Mouse (Mus musculus): ENCODE measurements at regions not wholly inside any gene's neighbourhood (a gene's known extent, or its start where the extent isn't known, plus 50 kb on each side); places are given as distances from the start of the nearest gene placed in this dataset.

DNA sequence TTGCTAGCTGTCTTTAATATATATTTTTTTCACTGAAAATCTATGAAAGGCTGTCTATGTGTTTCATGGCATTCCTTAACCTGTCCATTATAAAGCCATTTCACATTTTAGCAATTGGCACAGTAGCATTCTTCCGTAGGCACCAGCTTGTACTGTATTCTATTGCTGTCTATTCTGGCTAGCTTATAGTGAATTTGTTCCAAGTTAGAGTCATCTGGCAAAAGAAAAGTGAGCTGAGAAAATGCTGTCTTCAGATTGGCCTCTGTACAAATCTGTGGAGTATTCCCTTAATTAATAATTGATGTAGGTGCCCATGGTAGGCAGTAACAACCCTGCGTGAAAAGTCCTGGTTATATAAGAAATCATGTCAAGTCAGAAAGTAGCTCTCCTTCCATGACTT, 304.3 kb downstream of the Slc16a7 start:
- Histone ChIP-seq H3K4me3 (ENCODE audit: low read depth, low read length) (no peak overlapping the region), H3K9me3 (ENCODE audit: control insufficient read depth, low read length) (no peaks in the 10 kb centered on the region), H3K9ac (ENCODE audit: low read length) (no peak overlapping the region), H3K4me1 (replicated peaks; ENCODE audit: control insufficient read depth, insufficient read depth, low read length) (no peaks in the 10 kb centered on the region), H3K27ac (ENCODE audit: low read depth) (no peak overlapping the region), H3K4me2 (ENCODE audit: low read length) (no peak overlapping the region), H3K27me3 (replicated peaks; ENCODE audit: control insufficient read depth, insufficient read depth, low read length) (no peaks in the 10 kb centered on the region), H3K36me3 (ENCODE audit: control insufficient read depth, insufficient read depth, low read length) (no peaks in the 10 kb centered on the region)
- ATAC-seq (replicated peaks; ENCODE audit: low FRiP score, low TSS enrichment, low read depth) (no peak), DNase-seq (ENCODE audit: low spot score) (no peak)
- WGBS: 94% methylated on average over 2 of the region's 2 CpGs

DNA sequence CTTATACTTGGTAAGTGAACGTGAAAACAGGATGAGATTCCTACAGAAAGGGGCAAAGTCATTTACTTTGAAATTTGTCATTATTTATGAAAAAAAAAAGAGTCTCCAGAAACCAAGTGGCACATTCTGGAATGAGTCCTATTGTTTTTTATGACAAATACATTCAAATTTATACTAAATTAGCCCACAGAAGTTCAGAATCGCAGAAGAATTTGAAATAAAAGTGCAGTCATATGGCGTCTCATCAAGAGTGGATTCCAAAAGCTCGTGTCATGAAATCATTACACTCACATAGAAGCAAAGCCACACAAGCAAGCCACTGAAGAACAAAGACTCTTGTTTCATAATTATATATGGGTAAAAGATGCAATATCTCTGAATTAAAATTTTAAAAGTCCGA, 316.9 kb downstream of the Slc16a7 start:
- no peaks in the 10 kb centered on the region for H3K36me3 ChIP-seq (ENCODE audit: control insufficient read depth, insufficient read depth, low read length)
- H3K27ac ChIP-seq (ENCODE audit: low read depth): no peak overlapping the region
- H3K9me3 ChIP-seq (ENCODE audit: control insufficient read depth, low read length): no peaks in the 10 kb centered on the region
- ATAC-seq (replicated peaks; ENCODE audit: low FRiP score, low TSS enrichment, low read depth): no peak
- no peaks in the 10 kb centered on the region for H3K27me3 ChIP-seq (replicated peaks; ENCODE audit: control insufficient read depth, insufficient read depth, low read length)
- no peak overlapping the region for H3K9ac ChIP-seq (ENCODE audit: low read length)
- no peak for DNase-seq (ENCODE audit: low spot score)
- no peaks in the 10 kb centered on the region for H3K4me1 ChIP-seq (replicated peaks; ENCODE audit: control insufficient read depth, insufficient read depth, low read length)
- 87% methylated on average over 5 of the region's 5 CpGs for WGBS
- no peak overlapping the region for H3K4me2 ChIP-seq (ENCODE audit: low read length)
- H3K4me3 ChIP-seq (ENCODE audit: low read depth, low read length): no peak overlapping the region

DNA sequence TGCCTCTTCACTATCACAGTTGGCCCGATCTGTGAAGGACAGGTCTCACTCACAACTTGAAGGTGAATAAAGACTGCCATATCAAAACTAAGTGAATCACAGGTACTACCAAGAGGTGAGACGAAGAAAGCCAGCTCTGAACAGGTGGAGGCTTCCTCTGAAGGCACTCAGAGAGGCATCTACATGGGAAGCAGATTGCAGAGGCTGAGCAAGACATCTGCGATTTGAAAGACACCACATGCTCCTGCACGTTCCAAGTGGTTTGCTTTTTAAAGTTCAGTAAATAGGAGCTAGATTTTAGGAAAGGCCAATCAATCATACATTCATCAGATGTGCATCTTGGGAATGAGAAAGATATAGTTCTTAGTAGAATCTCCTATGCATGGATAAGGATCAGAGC, 319.0 kb downstream of the Slc16a7 start:
- H3K27me3 ChIP-seq (replicated peaks; ENCODE audit: control insufficient read depth, insufficient read depth, low read length): no peaks in the 10 kb centered on the region
- no peaks in the 10 kb centered on the region for H3K4me1 ChIP-seq (replicated peaks; ENCODE audit: control insufficient read depth, insufficient read depth, low read length)
- no peak overlapping the region for H3K4me3 ChIP-seq (ENCODE audit: low read depth, low read length)
- WGBS: 84% methylated on average over 4 of the region's 4 CpGs
- ATAC-seq (replicated peaks; ENCODE audit: low FRiP score, low TSS enrichment, low read depth): no peak
- H3K36me3 ChIP-seq (ENCODE audit: control insufficient read depth, insufficient read depth, low read length): no peaks in the 10 kb centered on the region
- no peak overlapping the region for H3K9ac ChIP-seq (ENCODE audit: low read length)
- H3K4me2 ChIP-seq (ENCODE audit: low read length): no peak overlapping the region
- no peak overlapping the region for H3K27ac ChIP-seq (ENCODE audit: low read depth)
- H3K9me3 ChIP-seq (ENCODE audit: control insufficient read depth, low read length): no peaks in the 10 kb centered on the region
- DNase-seq (ENCODE audit: low spot score): no peak

DNA sequence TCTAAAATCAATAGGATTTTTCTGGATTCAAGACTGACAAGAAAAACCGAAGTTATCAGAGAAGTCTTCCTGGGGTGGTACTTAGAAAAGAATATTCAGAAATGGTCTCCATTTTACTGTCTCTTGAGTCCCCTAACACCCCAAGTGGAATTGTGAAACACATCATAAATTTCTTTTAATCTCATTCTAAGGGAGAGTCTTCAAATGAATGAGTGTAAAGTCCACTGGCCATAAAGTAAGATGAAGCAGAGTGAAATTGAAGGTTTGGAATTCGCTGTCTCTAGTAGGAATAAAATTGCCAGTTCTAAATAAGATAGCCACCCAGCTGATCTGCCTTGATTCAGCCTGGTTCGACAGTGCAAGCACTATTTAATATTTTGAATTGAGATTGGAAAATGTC, 350.0 kb downstream of the Slc16a7 start:
- 65% methylated on average over 3 of the region's 3 CpGs for WGBS
- Histone ChIP-seq H3K36me3 (ENCODE audit: control insufficient read depth, insufficient read depth, low read length) (no peaks in the 10 kb centered on the region), H3K9ac (ENCODE audit: low read length) (no peak overlapping the region), H3K9me3 (ENCODE audit: control insufficient read depth, low read length) (no peaks in the 10 kb centered on the region), H3K4me1 (replicated peaks; ENCODE audit: control insufficient read depth, insufficient read depth, low read length) (no peaks in the 10 kb centered on the region), H3K27ac (ENCODE audit: low read depth) (no peak overlapping the region), H3K4me2 (ENCODE audit: low read length) (no peak overlapping the region), H3K4me3 (ENCODE audit: low read depth, low read length) (no peak overlapping the region), H3K27me3 (replicated peaks; ENCODE audit: control insufficient read depth, insufficient read depth, low read length) (no peaks in the 10 kb centered on the region)
- ATAC-seq (replicated peaks; ENCODE audit: low FRiP score, low TSS enrichment, low read depth): 0 out of 2 replicates have a peak, but pooled peaks have one; percentile 36
- no peak for DNase-seq (ENCODE audit: low spot score)

DNA sequence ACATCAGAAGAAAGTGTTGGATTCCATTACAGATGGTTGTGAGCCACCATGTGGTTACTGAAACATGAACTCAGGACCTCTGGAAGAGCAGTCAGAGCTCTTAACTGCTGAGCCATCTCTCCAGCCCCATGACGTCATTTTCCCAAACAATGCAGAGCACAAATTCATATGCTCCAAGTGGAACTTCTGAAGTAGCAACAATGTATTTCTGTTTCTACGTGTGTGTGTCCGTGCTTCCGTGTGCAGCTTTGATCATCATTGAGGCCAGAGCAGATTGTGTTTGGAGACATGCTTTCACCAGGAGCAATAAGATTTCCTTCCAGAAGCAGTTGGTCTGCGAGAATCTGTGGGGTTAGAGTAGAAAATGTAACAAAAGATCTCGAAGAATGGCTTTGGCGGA, 353.6 kb downstream of the Slc16a7 start:
- WGBS: 86% methylated on average over 7 of the region's 7 CpGs
- Histone ChIP-seq H3K27ac (ENCODE audit: low read depth) (no peak overlapping the region), H3K9me3 (ENCODE audit: control insufficient read depth, low read length) (no peaks in the 10 kb centered on the region), H3K4me2 (ENCODE audit: low read length) (no peak overlapping the region), H3K4me3 (ENCODE audit: low read depth, low read length) (no peak overlapping the region), H3K36me3 (ENCODE audit: control insufficient read depth, insufficient read depth, low read length) (no peaks in the 10 kb centered on the region), H3K4me1 (replicated peaks; ENCODE audit: control insufficient read depth, insufficient read depth, low read length) (no peaks in the 10 kb centered on the region), H3K9ac (ENCODE audit: low read length) (no peak overlapping the region), H3K27me3 (replicated peaks; ENCODE audit: control insufficient read depth, insufficient read depth, low read length) (no peaks in the 10 kb centered on the region)
- DNase-seq (ENCODE audit: low spot score) (no peak), ATAC-seq (replicated peaks; ENCODE audit: low FRiP score, low TSS enrichment, low read depth) (no peak)

DNA sequence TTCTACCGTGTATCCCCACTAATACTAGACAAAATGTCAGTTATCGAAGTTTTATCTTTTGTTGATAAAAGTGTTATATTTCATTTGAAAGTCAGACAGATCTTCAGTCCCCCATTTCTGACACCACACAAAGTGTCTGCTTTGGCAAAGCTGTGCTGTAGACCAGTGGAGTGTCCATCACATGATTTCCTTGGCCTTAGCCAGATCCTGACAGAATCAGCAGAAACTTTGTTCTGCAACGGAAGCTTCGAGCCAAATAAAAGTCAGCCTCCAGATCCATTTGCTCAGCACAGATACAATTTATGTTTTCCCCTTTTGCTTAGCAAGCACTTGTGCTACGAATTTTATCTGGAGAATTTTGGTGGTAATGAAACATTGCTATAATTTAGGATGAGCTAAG, 360.9 kb downstream of the Slc16a7 start:
- no peak overlapping the region for H3K4me2 ChIP-seq (ENCODE audit: low read length)
- no peak for ATAC-seq (replicated peaks; ENCODE audit: low FRiP score, low TSS enrichment, low read depth)
- H3K27ac ChIP-seq (ENCODE audit: low read depth): no peak overlapping the region
- no peaks in the 10 kb centered on the region for H3K9me3 ChIP-seq (ENCODE audit: control insufficient read depth, low read length)
- H3K36me3 ChIP-seq (ENCODE audit: control insufficient read depth, insufficient read depth, low read length): no peaks in the 10 kb centered on the region
- no peak overlapping the region for H3K4me3 ChIP-seq (ENCODE audit: low read depth, low read length)
- no peak for DNase-seq (ENCODE audit: low spot score)
- H3K9ac ChIP-seq (ENCODE audit: low read length): no peak overlapping the region
- H3K27me3 ChIP-seq (replicated peaks; ENCODE audit: control insufficient read depth, insufficient read depth, low read length): no peaks in the 10 kb centered on the region
- H3K4me1 ChIP-seq (replicated peaks; ENCODE audit: control insufficient read depth, insufficient read depth, low read length): no peaks in the 10 kb centered on the region
- WGBS: 55% methylated on average over 5 of the region's 5 CpGs

DNA sequence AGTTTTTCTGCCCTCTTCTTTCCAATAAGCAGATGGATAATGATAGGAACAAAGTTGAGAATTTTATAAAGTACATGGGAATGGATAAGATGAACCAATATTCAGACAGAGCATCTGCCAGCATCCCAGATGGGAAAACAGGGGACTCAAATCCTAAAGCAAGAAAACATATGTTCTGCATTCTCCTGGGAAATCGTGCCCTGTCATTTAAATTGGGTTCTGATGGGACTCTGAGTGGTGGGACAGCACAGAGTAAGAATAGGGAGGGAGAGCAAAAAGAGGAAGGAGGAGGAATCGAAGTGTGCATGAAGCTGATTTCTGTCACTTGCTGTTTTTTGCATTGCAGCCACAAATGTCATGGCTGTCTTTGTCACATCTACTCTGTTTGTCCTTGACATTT, 362.4 kb downstream of the Slc16a7 start:
- Histone ChIP-seq H3K9me3 (ENCODE audit: control insufficient read depth, low read length) (no peaks in the 10 kb centered on the region), H3K9ac (ENCODE audit: low read length) (no peak overlapping the region)
- WGBS: 63% methylated on average over 2 of the region's 2 CpGs

More for the DNA sequence above, 362.4 kb downstream of the Slc16a7 start:
- H3K27ac ChIP-seq (ENCODE audit: low read depth): no peak overlapping the region
- H3K27me3 ChIP-seq (replicated peaks; ENCODE audit: control insufficient read depth, insufficient read depth, low read length): no peaks in the 10 kb centered on the region
- no peaks in the 10 kb centered on the region for H3K36me3 ChIP-seq (ENCODE audit: control insufficient read depth, insufficient read depth, low read length)
- H3K4me3 ChIP-seq (ENCODE audit: low read depth, low read length): no peak overlapping the region
- DNase-seq (ENCODE audit: low spot score) (no peak), ATAC-seq (replicated peaks; ENCODE audit: low FRiP score, low TSS enrichment, low read depth) (no peak)
- no peak overlapping the region for H3K4me2 ChIP-seq (ENCODE audit: low read length)
- no peaks in the 10 kb centered on the region for H3K4me1 ChIP-seq (replicated peaks; ENCODE audit: control insufficient read depth, insufficient read depth, low read length)

Data from intestine, embryonic 14.5 days (tissue).